27 mouse cellular contexts compared by ENCODE assay signal in the genomic region with DNA sequence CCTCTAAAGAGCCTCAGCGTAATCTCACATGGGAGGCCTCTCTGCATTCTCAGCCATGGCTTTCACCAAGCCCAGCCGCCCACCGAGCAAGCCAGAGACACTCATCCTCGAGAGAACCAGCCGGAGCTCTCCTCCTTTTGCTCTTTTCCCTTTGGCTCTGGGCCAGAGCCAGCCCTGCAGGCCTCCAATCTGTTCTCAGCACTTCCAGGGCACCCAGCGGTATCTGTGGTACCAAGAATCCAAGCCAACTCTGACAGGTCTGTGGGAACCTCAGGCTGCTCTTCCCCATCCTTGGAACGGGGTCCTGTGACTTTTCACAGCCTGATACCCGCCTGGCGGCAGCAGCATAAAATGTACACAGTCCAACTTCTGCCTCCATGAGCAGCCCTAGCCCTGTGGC. TPM values are rescaled to one million over a fixed set of nuclear protein-coding genes. Genes with fewer than 3 reads are reported as not detected.
DNase-seq lines count a peak whose midpoint lies in the region; ATAC-seq and TF ChIP-seq lines count a peak whose summit lies in the region.
"Had no signal": no experiment of that assay in that cellular context is flagged by ENCODE, and none has a peak within 500 bp of the region (broad histone marks: within the 10 kb centered on the region; RNA-seq: fewer than 3 reads in every experiment).

No protein-coding gene starts in this region.

- no peak overlapping the region for H3K9ac ChIP-seq in hindbrain, postnatal 0 days (replicated peaks; ENCODE audit: low read length)
- H3K9ac ChIP-seq in hindbrain, embryonic 11.5 days (ENCODE audit: low read depth, low read length): no peak overlapping the region
- H3K9ac ChIP-seq in midbrain, postnatal 0 days (replicated peaks; ENCODE audit: low read length, poor library complexity, severe bottlenecking): no peak overlapping the region
- no peak overlapping the region for H3K9ac ChIP-seq in midbrain, embryonic 11.5 days (ENCODE audit: low read length)
- H3K9ac ChIP-seq: forebrain, embryonic 13.5 days; forebrain, postnatal 0 days; heart, embryonic 12.5 days had no signal

- TF ChIP-seq CTCF in hindbrain, postnatal 0 days (IDR thresholded peaks at IDR 0.05; ENCODE audit: low read depth): no peak
- no peak for TF ChIP-seq CTCF in midbrain, postnatal 0 days (IDR thresholded peaks at IDR 0.05)

- no peak overlapping the region for H3K4me2 ChIP-seq in hindbrain, postnatal 0 days (ENCODE audit: low read depth, low read length)
- no peak overlapping the region for H3K4me2 ChIP-seq in hindbrain, embryonic 11.5 days (replicated peaks; ENCODE audit: low read depth, low read length)
- no peak overlapping the region for H3K4me2 ChIP-seq in midbrain, postnatal 0 days (ENCODE audit: low read depth, low read length, poor library complexity, severe bottlenecking)
- H3K4me2 ChIP-seq in midbrain, embryonic 11.5 days: no peak overlapping the region
- H3K4me2 ChIP-seq: forebrain, embryonic 13.5 days; heart, embryonic 12.5 days had no signal

- no peaks in the 10 kb centered on the region for H3K27me3 ChIP-seq in hindbrain, postnatal 0 days (ENCODE audit: insufficient read depth, low read length)
- no peaks in the 10 kb centered on the region for H3K27me3 ChIP-seq in hindbrain, embryonic 11.5 days (ENCODE audit: control insufficient read depth, insufficient read depth, low read length)
- H3K27me3 ChIP-seq in midbrain, postnatal 0 days (ENCODE audit: insufficient read depth, low read length): no peaks in the 10 kb centered on the region
- H3K27me3 ChIP-seq in midbrain, embryonic 11.5 days (ENCODE audit: control insufficient read depth, insufficient read depth, low read length): no peaks in the 10 kb centered on the region
- H3K27me3 ChIP-seq: forebrain, embryonic 13.5 days; heart, embryonic 12.5 days had no signal

- H3K9me3 ChIP-seq in hindbrain, postnatal 0 days (ENCODE audit: low read length): no peaks in the 10 kb centered on the region
- no peaks in the 10 kb centered on the region for H3K9me3 ChIP-seq in hindbrain, embryonic 11.5 days (ENCODE audit: control insufficient read depth, low read length)
- no peaks in the 10 kb centered on the region for H3K9me3 ChIP-seq in midbrain, postnatal 0 days (ENCODE audit: low read length)
- H3K9me3 ChIP-seq in midbrain, embryonic 11.5 days (ENCODE audit: control insufficient read depth, low read length): no peaks in the 10 kb centered on the region
- H3K9me3 ChIP-seq: embryonic facial prominence, embryonic 10.5 days; forebrain, embryonic 13.5 days had no signal

- peak; percentile 66; the same call in 1 of the 2 replicates for ATAC-seq in cerebellum, adult (ENCODE audit: insufficient number of reproducible peaks, low FRiP score, low TSS enrichment)
- ATAC-seq in hindbrain, postnatal 0 days: 0 out of 2 replicates have a peak, but pooled peaks have one; percentile 15
- ATAC-seq in hindbrain, embryonic 11.5 days (ENCODE audit: low FRiP score): no peak
- no peak for ATAC-seq in midbrain, postnatal 0 days (ENCODE audit: low FRiP score)
- ATAC-seq in midbrain, embryonic 11.5 days (ENCODE audit: low FRiP score): no peak
- ATAC-seq: activated CD4-positive, CD25-positive, alpha-beta regulatory T cell, adult 4 months; forebrain, embryonic 13.5 days; forebrain, postnatal 0 days; hindbrain, embryonic 16.5 days had no signal

- 67% methylated on average over 9 of the region's 9 CpGs for WGBS in hindbrain, postnatal 0 days
- 85% methylated on average over 9 of the region's 9 CpGs for WGBS in hindbrain, embryonic 11.5 days
- WGBS in midbrain, postnatal 0 days: 83% methylated on average over 9 of the region's 9 CpGs
- WGBS in midbrain, embryonic 11.5 days: 85% methylated on average over 9 of the region's 9 CpGs

- H3K4me1 ChIP-seq in hindbrain, postnatal 0 days (ENCODE audit: insufficient read depth, low read length): no peaks in the 10 kb centered on the region
- no peaks in the 10 kb centered on the region for H3K4me1 ChIP-seq in hindbrain, embryonic 11.5 days (replicated peaks; ENCODE audit: control insufficient read depth, insufficient read depth, low read length)
- no peaks in the 10 kb centered on the region for H3K4me1 ChIP-seq in midbrain, postnatal 0 days (ENCODE audit: insufficient read depth, low read length)
- H3K4me1 ChIP-seq in midbrain, embryonic 11.5 days (ENCODE audit: control insufficient read depth, insufficient read depth, low read length): no peaks in the 10 kb centered on the region
- H3K4me1 ChIP-seq: embryonic facial prominence, embryonic 10.5 days; forebrain, embryonic 13.5 days; heart, embryonic 12.5 days; hindbrain, embryonic 10.5 days had no signal

- no peak overlapping the region for H3K27ac ChIP-seq in hindbrain, postnatal 0 days
- no peak overlapping the region for H3K27ac ChIP-seq in hindbrain, embryonic 11.5 days (ENCODE audit: low read depth, low read length)
- H3K27ac ChIP-seq in midbrain, postnatal 0 days (ENCODE audit: low read depth, low read length): no peak overlapping the region
- H3K27ac ChIP-seq in midbrain, embryonic 11.5 days (ENCODE audit: low read depth, low read length): no peak overlapping the region
- H3K27ac ChIP-seq: embryonic facial prominence, embryonic 10.5 days; forebrain, embryonic 13.5 days; gastrocnemius, adult 2 months; hindbrain, embryonic 10.5 days had no signal

- H3K36me3 ChIP-seq in hindbrain, postnatal 0 days (ENCODE audit: insufficient read depth, low read length): no peaks in the 10 kb centered on the region
- H3K36me3 ChIP-seq in hindbrain, embryonic 11.5 days (ENCODE audit: control insufficient read depth, insufficient read depth, low read length): no peaks in the 10 kb centered on the region
- no peaks in the 10 kb centered on the region for H3K36me3 ChIP-seq in midbrain, postnatal 0 days (ENCODE audit: insufficient read depth, low read length)
- no peaks in the 10 kb centered on the region for H3K36me3 ChIP-seq in midbrain, embryonic 11.5 days (ENCODE audit: control insufficient read depth, insufficient read depth, low read length)
- H3K36me3 ChIP-seq: embryonic facial prominence, embryonic 10.5 days; heart, embryonic 12.5 days; hindbrain, embryonic 10.5 days had no signal

- no peak for DNase-seq in cerebellum, adult 9-11 months
- DNase-seq in hindbrain, postnatal 0 days (ENCODE audit: low spot score): peak; percentile 11
- no peak for DNase-seq in hindbrain, embryonic 11.5 days (ENCODE audit: low spot score)
- peak; percentile 12 for DNase-seq in midbrain, postnatal 0 days (ENCODE audit: low spot score)
- no peak for DNase-seq in midbrain, embryonic 11.5 days (ENCODE audit: low spot score, missing footprints)
- no peak for DNase-seq in thymus, postnatal 14 days
- no peak for DNase-seq in B cell, adult 2 months
- DNase-seq: adrenal gland, postnatal 25 days; cerebellum, adult 11 months; forebrain, postnatal 0 days; gastrocnemius, adult 2 months; gastrocnemius, postnatal 25 days; kidney, adult 11 months had no signal

- H3K4me3 ChIP-seq in hindbrain, postnatal 0 days (ENCODE audit: low read length): no peak overlapping the region
- H3K4me3 ChIP-seq in hindbrain, embryonic 11.5 days (ENCODE audit: low read depth, low read length): no peak overlapping the region
- H3K4me3 ChIP-seq in midbrain, postnatal 0 days (ENCODE audit: low read depth, low read length): no peak overlapping the region
- H3K4me3 ChIP-seq in midbrain, embryonic 11.5 days (ENCODE audit: low read depth, low read length): no peak overlapping the region
- H3K4me3 ChIP-seq: embryonic facial prominence, embryonic 10.5 days; forebrain, embryonic 13.5 days; gastrocnemius, adult 2 months; heart, embryonic 12.5 days; hindbrain, embryonic 10.5 days had no signal

RNA-seq across cellular contexts. Expression of gene Lnp1, which starts 58.7 kb away (rescaled TPM):
- not detected in 2 replicates for total RNA-seq in hindbrain, postnatal 0 days (2014; rRNA removed)
- 0.76 and 1.0 TPM in 2 replicates for polyA plus RNA-seq in hindbrain, postnatal 0 days (2015; fragmentation: Nextera tagmentation; extraction: Ambion mirVana)
- polyA plus RNA-seq in hindbrain, embryonic 11.5 days (2014; fragmentation: Nextera tagmentation; extraction: Ambion mirVana): not detected in 2 replicates
- total RNA-seq in midbrain, postnatal 0 days (2014; rRNA removed): not detected in 2 replicates
- polyA plus RNA-seq in midbrain, postnatal 0 days (2015; fragmentation: Nextera tagmentation; extraction: Ambion mirVana): 0.73 and 0.88 TPM in 2 replicates
- polyA plus RNA-seq in midbrain, embryonic 11.5 days (2014; fragmentation: Nextera tagmentation; extraction: Ambion mirVana): not detected in 2 replicates
- total RNA-seq: adrenal gland, adult 18-20 months; adrenal gland, postnatal 25 days; ES-E14; gastrocnemius, adult 2 months; gastrocnemius, postnatal 25 days; granulocyte monocyte progenitor cell, adult 5-6 weeks; heart, adult 8-10 months; heart, postnatal 25 days had no signal
- polyA plus RNA-seq: activated CD4-positive, CD25-positive, alpha-beta regulatory T cell, adult 4 months; C2C12; embryonic facial prominence, embryonic 10.5 days; forebrain, embryonic 13.5 days; hindbrain, embryonic 10.5 days; intestine, embryonic 14.5 days had no signal

Comparison
In these comparisons a context has a peak if more than half of its experiments do, and no peak if none do; other contexts are left out.
1. ATAC-seq: peak in cerebellum, adult (single experiment) and hindbrain, postnatal 0 days (single experiment); none in hindbrain, embryonic 11.5 days (single experiment), midbrain, postnatal 0 days (single experiment) and midbrain, embryonic 11.5 days (single experiment).
2. DNase-seq: peak in hindbrain, postnatal 0 days (single experiment) and midbrain, postnatal 0 days (single experiment); none in cerebellum, adult 9-11 months (single experiment), hindbrain, embryonic 11.5 days (single experiment), midbrain, embryonic 11.5 days (single experiment), thymus, postnatal 14 days (single experiment) and B cell, adult 2 months (0 of 2).